Mouse (Mus musculus): ENCODE measurements around the gene Sox15.
"Not testable (repeated sequence)": the region's sequence is repeated elsewhere in the genome, so short reads cannot be mapped to it uniquely, and the experiment has no call there.

The Sox15 gene

GRCm38 (mm10) chr11:69655264-69656064 is at the start of gene Sox15:
TSS of gene Sox15 (plus strand) at chr11:69655314.
- DNase-seq (ENCODE audit: low spot score in 2 of 2), result peak; percentile 70 to 72

DNA sequence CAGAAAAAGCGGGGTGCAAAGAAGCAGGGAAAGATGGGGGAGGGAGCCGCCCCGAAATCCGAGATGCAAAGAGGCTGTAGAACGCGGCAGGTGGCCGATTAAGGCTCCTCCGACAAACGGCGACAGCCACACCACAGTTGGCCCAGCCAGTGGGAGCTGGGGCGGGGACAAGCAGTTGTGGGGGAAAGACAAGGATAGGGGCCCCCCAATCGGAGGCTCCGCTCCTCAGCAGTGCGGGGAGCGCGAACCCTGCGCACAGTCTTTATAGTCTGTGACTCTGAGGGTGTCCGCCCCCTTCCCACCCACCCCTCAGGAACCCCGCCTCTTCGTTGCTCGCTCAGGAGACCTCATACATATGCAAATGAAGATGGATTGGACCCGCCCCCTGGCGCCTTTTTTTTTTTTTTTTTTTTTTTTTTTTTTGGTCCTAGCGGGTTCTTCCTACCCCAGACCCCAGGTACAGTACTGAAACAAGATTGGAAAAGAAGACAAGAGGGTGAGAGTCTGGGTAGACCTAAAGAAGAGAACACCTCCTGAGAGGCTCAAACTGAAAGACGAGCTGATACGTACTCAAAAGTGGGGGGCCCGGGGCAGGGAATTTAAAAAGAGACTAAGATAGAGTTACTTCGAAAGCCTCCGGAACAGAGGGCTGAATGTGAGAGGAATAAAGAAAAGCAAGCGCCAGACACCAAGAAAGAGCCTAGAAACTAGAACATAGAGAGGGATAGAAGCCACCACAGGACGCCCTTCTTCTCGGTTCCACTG is 49.2 kb upstream of the Sox15 start, which contains the start of gene Atp1b2:
TSS of gene Atp1b2 (minus strand) at position 217 of the 765 bp plus-strand sequence.
- peak; percentile 42 to 48 for DNase-seq (ENCODE audit: low spot score in 2 of 2)

DNA sequence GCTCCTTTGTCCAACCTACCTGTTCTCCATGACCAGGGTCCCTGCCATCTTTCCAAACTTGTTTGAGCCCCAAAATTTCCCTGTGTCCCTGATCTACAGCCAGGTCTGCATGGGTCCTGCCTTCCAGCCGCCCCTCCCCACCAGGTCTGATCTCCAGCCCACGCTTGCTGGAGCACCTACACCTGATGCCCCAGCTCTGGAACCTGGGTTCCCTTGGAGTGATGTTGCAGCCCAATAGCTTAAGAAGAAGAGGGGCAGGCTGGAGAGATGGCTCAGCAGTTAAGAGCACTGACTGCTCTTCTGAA is 48.7 kb upstream of the Sox15 start:
- no peak for DNase-seq (ENCODE audit: low spot score in 2 of 2)

DNA sequence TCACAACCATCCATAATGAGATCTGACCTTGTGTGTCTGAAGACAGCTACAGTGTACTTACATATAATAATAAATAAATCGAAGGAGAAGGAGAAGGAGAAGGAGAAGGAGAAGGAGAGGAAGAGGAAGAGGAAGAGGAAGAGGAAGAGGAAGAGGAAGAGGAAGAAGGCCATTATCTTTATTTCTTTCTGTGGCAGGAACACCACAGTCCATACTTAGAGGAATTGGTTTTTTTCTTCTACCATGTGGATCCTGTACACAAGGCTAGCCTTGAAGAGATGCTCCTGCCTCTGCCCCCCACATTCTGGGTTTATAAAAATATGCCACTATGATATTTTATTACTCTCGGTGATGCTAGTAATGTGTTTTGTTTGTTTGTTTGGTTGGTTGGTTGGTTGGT is 48.3 kb upstream of the Sox15 start:
- DNase-seq (ENCODE audit: low spot score in 2 of 2), result no peak

- no peak for DNase-seq (ENCODE audit: low spot score in 2 of 2)
These were observed 46.6 kb upstream of the Sox15 start for GRCm38 (mm10) chr11:69608525-69608924.

- DNase-seq (ENCODE audit: low spot score in 2 of 2), result no peak
These were observed 45.7 kb upstream of the Sox15 start for GRCm38 (mm10) chr11:69609416-69609815.

- DNase-seq (ENCODE audit: low spot score in 2 of 2), result no peak
These were observed 44.2 kb upstream of the Sox15 start for GRCm38 (mm10) chr11:69610899-69611298.

- DNase-seq (ENCODE audit: low spot score in 2 of 2), result peak; percentile 81 to 87
These were observed 41.4 kb upstream of the Sox15 start for GRCm38 (mm10) chr11:69613553-69614256.

DNA sequence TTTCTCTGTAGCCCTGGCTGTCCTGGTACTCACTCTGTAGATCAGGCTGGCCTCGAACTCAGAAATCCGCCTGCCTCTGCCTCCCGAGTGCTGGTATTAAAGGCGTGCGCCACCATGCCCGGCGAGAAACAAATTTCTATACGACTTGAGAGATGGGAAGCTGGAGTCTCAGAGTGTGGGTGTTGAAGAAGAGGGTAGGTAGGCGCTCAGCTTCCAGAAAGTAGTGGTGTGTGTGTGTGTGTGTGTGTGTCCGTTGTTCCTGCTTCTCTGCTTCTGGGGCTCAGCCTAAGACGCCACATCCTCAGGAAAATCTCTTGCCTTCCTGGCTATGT is 40.9 kb upstream of the Sox15 start:
- DNase-seq (ENCODE audit: low spot score in 2 of 2), result not testable (repeated sequence)

DNA sequence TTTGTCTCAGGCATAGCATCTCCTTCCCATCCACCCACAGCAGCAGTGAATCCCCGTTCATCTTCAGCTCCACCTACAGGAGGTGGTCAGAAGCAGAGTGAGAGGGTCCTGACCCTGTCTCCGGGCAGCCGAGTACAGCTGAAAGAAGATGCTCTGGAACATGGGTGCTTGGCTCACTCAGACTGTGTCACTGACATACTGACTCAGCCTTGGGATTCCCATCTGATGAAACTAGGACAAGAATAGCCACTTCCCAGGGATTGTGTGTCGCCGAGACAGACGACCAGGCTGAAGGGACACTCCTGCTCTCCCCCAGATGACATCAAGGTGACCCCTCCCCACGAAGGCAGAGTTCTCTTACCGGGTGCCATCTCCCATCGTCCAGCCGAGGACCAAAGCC is 38.3 kb upstream of the Sox15 start:
- DNase-seq (ENCODE audit: low spot score in 2 of 2), result no peak

GRCm38 (mm10) chr11:69617805-69618204 is 37.3 kb upstream of the Sox15 start, which contains the start of gene Shbg:
TSS of gene Shbg (minus strand) at chr11:69617905.
- DNase-seq (ENCODE audit: low spot score in 2 of 2), result no peak

DNA sequence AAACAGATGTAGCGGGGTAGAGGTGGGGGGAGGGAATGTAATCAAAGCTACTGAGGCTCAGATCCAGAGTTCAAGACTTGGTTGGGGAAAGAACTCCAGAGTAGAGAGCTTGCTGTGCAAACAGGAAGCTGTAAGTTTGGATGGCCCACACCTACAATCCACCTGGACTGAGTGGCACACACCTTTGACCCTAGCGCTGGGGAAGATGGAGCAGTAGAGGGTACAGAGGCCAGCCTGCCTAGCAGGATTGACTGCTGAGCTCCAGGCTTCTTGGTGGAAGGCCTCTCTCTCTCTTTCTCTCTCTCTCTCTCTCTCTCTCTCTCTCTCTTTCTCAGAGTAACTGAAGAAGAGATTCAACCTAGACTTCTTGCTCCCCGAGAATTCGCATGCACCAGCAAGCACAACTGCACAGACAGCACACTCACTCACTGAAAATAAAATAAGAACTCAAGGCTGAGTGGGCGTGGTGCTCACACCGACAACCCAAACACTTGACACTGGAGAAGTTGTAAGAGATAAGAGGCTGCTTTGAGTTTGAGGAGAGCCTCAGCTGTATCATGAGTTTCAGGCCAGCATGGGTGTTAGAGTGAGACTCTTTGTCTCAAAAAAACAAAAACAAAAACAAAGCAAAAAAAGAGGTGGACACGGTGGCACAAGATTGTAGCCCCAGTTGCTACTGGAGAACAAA is 34.6 kb upstream of the Sox15 start:
- DNase-seq (ENCODE audit: low spot score in 2 of 2), result no peak

DNA sequence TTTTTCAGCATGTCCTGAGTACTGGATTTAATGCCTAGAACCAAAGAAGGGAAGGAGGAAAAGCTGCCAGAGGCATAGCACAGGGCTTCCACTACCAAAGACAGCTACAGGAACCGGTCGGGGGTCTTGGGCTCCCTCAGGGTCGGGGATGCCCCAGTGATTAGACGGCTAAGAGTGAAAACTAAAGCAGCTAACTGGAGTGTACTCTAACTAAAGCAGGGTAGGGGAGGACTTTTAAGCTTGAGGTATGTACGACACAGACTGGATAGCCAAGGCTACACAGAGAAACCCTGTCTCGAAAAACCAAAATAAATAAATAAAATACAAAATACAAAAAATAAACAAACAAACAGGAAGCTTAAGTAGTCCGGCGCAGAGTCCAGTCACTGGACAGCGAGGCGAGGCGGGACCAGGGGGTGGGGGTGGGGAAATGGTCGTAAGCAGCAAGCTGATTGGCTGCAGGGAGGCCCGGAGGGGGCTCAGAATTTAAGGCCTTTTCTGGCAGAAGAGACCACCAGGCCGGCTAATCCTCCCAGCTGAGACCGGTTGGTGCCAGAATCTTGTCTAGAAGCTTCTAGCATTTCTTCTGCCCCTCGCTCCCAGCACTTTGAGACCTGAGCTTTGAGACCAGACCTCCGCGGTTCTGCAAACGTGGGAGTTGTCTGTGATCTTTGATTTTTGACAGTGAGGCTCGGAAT is 33.4 kb upstream of the Sox15 start, which contains the start of gene Sat2:
TSS of gene Sat2 (plus strand) at position 454 of the 698 bp plus-strand sequence.
- DNase-seq (ENCODE audit: low spot score in 2 of 2), result peak; percentile 36 to 49

DNA sequence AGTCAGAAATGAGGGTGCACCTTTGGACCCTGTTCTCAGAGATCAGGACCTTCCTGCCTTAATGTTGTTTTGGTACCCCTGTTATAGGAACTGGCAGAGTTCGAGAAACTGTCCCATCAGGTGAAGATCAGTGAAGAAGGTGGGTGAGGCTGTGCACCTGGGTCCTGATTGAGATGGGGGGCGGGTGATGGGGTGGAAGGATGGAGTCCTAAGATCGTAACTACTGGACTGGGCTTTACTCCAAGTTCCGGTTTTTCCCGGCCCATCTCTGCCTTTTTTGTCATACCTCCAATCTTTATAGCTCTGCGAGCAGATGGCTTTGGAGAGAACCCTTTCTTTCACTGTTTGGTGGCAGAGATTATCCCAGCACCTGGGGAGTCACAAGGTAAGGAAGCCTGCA is 32.7 kb upstream of the Sox15 start:
- DNase-seq (ENCODE audit: low spot score in 2 of 2), result no peak

GRCm38 (mm10) chr11:69623006-69623405 is 32.1 kb upstream of the Sox15 start:
- no peak for DNase-seq (ENCODE audit: low spot score in 2 of 2)

GRCm38 (mm10) chr11:69624339-69624738 is 30.8 kb upstream of the Sox15 start:
- not testable (repeated sequence) for DNase-seq (ENCODE audit: low spot score in 2 of 2)

DNA sequence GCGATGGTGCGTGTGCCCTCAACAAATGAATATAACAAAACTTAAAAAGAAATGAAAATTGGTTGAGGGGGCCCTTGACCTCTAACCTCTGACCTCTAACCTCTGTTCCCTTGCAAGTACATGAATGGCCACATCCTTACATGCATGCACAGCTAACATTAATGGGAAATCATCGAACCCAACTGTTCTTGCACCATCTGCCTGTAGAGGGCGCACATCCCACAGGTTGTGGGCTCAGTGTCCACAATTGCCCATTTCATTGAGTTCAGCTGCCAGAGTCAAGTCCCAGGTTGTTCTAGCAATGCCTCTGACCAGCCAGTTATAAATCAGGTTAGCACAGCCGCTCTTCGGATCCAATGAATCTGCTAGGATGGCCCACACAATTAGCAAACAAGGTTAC is 26.8 kb upstream of the Sox15 start:
- DNase-seq (ENCODE audit: low spot score in 2 of 2), result peak; percentile 52 to 73

GRCm38 (mm10) chr11:69629802-69630201 is 25.3 kb upstream of the Sox15 start:
- DNase-seq (ENCODE audit: low spot score in 2 of 2), result no peak

DNA sequence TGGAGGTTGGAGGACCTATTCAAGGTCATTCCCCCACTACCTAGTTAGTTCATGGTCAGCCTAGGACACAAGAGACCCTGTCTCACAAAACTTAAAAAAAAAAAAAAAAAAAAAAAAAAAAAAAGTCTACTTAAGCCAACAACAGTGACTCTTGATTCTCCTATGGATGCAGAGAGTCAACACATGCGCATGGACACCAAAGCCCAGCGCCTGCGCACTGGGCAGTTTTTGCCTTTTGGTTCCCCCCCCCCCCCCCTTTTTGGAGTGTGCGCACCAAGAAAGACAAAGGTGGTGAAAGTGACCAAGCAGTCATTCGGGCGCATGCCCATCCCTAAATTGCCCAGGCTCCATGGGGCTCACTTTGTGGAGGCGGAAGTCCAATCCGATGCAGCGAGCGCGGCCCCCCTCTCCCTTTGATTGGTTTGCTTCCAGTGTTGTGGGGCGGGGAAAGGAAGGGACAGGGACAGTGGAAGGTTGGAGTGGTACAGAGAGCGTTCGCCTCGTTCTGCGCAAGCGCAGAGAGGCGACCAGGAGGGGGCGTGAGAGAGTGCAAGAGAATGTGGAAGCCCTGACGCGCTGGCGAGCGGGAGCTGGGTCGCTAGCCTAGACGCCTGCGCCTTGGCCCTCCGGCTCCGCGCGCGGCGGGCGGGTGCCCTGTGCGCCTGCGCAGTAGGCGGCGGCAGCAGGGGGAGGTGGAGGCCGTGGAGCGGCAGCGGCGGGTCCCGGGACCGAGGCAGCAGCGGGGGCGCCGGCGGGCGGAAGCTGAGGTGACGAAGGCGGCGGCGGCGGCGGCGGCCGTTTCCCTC is 22.6 kb upstream of the Sox15 start, which contains the start of gene Fxr2:
TSS of gene Fxr2 (plus strand) at position 707 of the 806 bp plus-strand sequence.
- peak; percentile 100 for DNase-seq (ENCODE audit: low spot score in 2 of 2)
